ENCODE assay signal across 7 mouse cellular contexts in genomic region chr2:136003836-136004235, GRCm38 (mm10). TPM values are rescaled to one million over a fixed set of nuclear protein-coding genes. Genes with fewer than 3 reads are reported as not detected.
"Had no signal": no experiment of that assay in that cellular context is flagged by ENCODE, and none has a peak within 500 bp of the region (broad histone marks: within the 10 kb centered on the region; RNA-seq: fewer than 3 reads in every experiment).

No protein-coding gene starts in this region.

- DNase-seq: kidney, postnatal 14 days; left cerebral cortex, postnatal 4 days; lung, adult 18-20 months; midbrain, embryonic 14.5 days; thymus, adult 2 months; thymus, postnatal 25 days had no signal

RNA-seq across cellular contexts. Expression of gene Lamp5, which starts 48.2 kb away (rescaled TPM):
- total RNA-seq: liver, adult 2 months had no signal
